25 mouse cellular contexts compared by ENCODE assay signal in genomic region chr10:99750146-99750545, GRCm38 (mm10). TPM values are rescaled to one million over a fixed set of nuclear protein-coding genes. Genes with fewer than 3 reads are reported as not detected.
DNase-seq lines count a peak whose midpoint lies in the region; ATAC-seq and TF ChIP-seq lines count a peak whose summit lies in the region.
"Had no signal": no experiment of that assay in that cellular context is flagged by ENCODE, and none has a peak within 500 bp of the region (broad histone marks: within the 10 kb centered on the region; RNA-seq: fewer than 3 reads in every experiment).

No protein-coding gene starts in this region.

- peaks cover 3% of the 10 kb centered on the region; the same call in 1 of the 2 replicates for H3K36me3 ChIP-seq in heart, adult 2 months (ENCODE audit: control insufficient read depth, insufficient read depth, low read length)
- H3K36me3 ChIP-seq in embryonic facial prominence, embryonic 11.5 days (replicated peaks; ENCODE audit: control insufficient read depth, insufficient read depth, low read depth, low read length): no peaks in the 10 kb centered on the region
- H3K36me3 ChIP-seq: embryonic facial prominence, embryonic 13.5 days; heart, embryonic 10.5 days; hindbrain, embryonic 12.5 days had no signal

- no peak overlapping the region for H3K4me2 ChIP-seq in embryonic facial prominence, embryonic 11.5 days (ENCODE audit: low read depth, low read length)
- H3K4me2 ChIP-seq: embryonic facial prominence, embryonic 13.5 days; forebrain, embryonic 13.5 days; hindbrain, embryonic 12.5 days had no signal

- H3K27ac ChIP-seq in heart, adult 2 months: peak overlapping the region; percentile 72; the same call in 1 of the 2 replicates
- no peak overlapping the region for H3K27ac ChIP-seq in embryonic facial prominence, embryonic 11.5 days (replicated peaks; ENCODE audit: low read depth, low read length)
- H3K27ac ChIP-seq: embryonic facial prominence, embryonic 13.5 days; forebrain, embryonic 13.5 days; heart, embryonic 10.5 days; hindbrain, embryonic 12.5 days had no signal

- no peaks in the 10 kb centered on the region for H3K79me2 ChIP-seq in heart, adult 2 months (replicated peaks; ENCODE audit: control insufficient read depth, insufficient read depth, low read length)

- TF ChIP-seq CTCF in heart, adult 2 months (IDR thresholded peaks at IDR 0.05): no peak

- no peak for TF ChIP-seq EP300 in heart, adult 2 months (IDR thresholded peaks at IDR 0.05; ENCODE audit: insufficient read depth, low read depth, low read length)

- no peak for ATAC-seq in embryonic facial prominence, embryonic 11.5 days (replicated peaks; ENCODE audit: insufficient number of reproducible peaks, low FRiP score, low TSS enrichment, low read depth)
- ATAC-seq: forebrain, embryonic 13.5 days; forebrain, postnatal 0 days; hindbrain, embryonic 16.5 days; inflammation-experienced regulatory T-cells, adult 6 months had no signal

- intact Hi-C loops in heart, adult 2 months (cut with DNase I): loop anchor here (10.0 kb wide), 2 partner anchors 105 to 265 kb away; partner anchors contain the start of gene Kitl

- TF ChIP-seq POLR2A in heart, adult 2 months (IDR thresholded peaks at IDR 0.05; ENCODE audit: insufficient read depth, low read depth, low read length): no peak

- no peaks in the 10 kb centered on the region for H3K27me3 ChIP-seq in heart, adult 2 months (ENCODE audit: control insufficient read depth, insufficient read depth, low read length)
- no peaks in the 10 kb centered on the region for H3K27me3 ChIP-seq in embryonic facial prominence, embryonic 11.5 days (ENCODE audit: control insufficient read depth, insufficient read depth, low read length)
- H3K27me3 ChIP-seq: CH12.LX; embryonic facial prominence, embryonic 13.5 days; forebrain, embryonic 13.5 days; hindbrain, embryonic 12.5 days had no signal

- WGBS in heart, adult 2 months: 92% methylated on average over 2 of the region's 2 CpGs
- 61% methylated on average over 2 of the region's 2 CpGs for WGBS in embryonic facial prominence, embryonic 11.5 days

- peaks cover 3% of the 10 kb centered on the region for H3K4me1 ChIP-seq in heart, adult 2 months (ENCODE audit: control insufficient read depth, insufficient read depth, low read length)
- no peaks in the 10 kb centered on the region for H3K4me1 ChIP-seq in embryonic facial prominence, embryonic 11.5 days (ENCODE audit: control insufficient read depth, insufficient read depth, low read length)
- H3K4me1 ChIP-seq: embryonic facial prominence, embryonic 13.5 days; forebrain, embryonic 13.5 days; heart, embryonic 10.5 days; hindbrain, embryonic 12.5 days had no signal

- no peaks in the 10 kb centered on the region for H3K9me3 ChIP-seq in embryonic facial prominence, embryonic 11.5 days (replicated peaks; ENCODE audit: control insufficient read depth, low read length)
- H3K9me3 ChIP-seq: embryonic facial prominence, embryonic 13.5 days; forebrain, embryonic 13.5 days; heart, embryonic 10.5 days; hindbrain, embryonic 12.5 days had no signal

- no peak for DNase-seq in heart, adult 2 months
- DNase-seq in heart, adult 8-10 months (ENCODE audit: low spot score): no peak
- peak; percentile 43 for DNase-seq in NIH3T3 (ENCODE audit: low read depth)
- DNase-seq in embryonic facial prominence, embryonic 11.5 days (ENCODE audit: low spot score): peak; percentile 11
- DNase-seq in adipocyte (ENCODE audit: low spot score): no peak
- DNase-seq in gastrocnemius, adult 18-20 months (ENCODE audit: low spot score): no peak
- no peak for DNase-seq in retina, postnatal 1 day
- DNase-seq: adrenal gland, adult 8-10 months; adrenal gland, postnatal 36 days; cerebellum, adult 2 months; cerebellum, postnatal 14 days; forebrain, postnatal 0 days; gastrocnemius, adult 2 months; gastrocnemius, postnatal 25 days; heart, postnatal 10 days; heart, postnatal 4 days had no signal

- no peak overlapping the region for H3K4me3 ChIP-seq in heart, adult 2 months
- no peak overlapping the region for H3K4me3 ChIP-seq in embryonic facial prominence, embryonic 11.5 days (ENCODE audit: low read depth, low read length)
- H3K4me3 ChIP-seq: embryonic facial prominence, embryonic 13.5 days; forebrain, embryonic 13.5 days; gastrocnemius, adult 2 months; heart, embryonic 10.5 days; hindbrain, embryonic 12.5 days had no signal

- H3K9ac ChIP-seq in heart, adult 2 months (ENCODE audit: low read depth, low read length): no peak overlapping the region
- no peak overlapping the region for H3K9ac ChIP-seq in embryonic facial prominence, embryonic 11.5 days (replicated peaks; ENCODE audit: low read length)
- H3K9ac ChIP-seq: embryonic facial prominence, embryonic 13.5 days; forebrain, embryonic 13.5 days; forebrain, postnatal 0 days; hindbrain, embryonic 12.5 days had no signal

RNA-seq across cellular contexts. Expression of gene Csl, which starts 9.3 kb away (rescaled TPM):
- total RNA-seq in heart, adult 2 months (2021): 1 to 10 TPM; 3.1 to 3.4 TPM
- polyA plus RNA-seq in heart, adult 2 months (2012; rRNA removed): 0.38 and 0.39 TPM in 2 replicates
- total RNA-seq in heart, adult 8-10 months (2022): 1 to 10 TPM; 2.8 to 3.5 (median 3.4) TPM
- polyA plus RNA-seq in embryonic facial prominence, embryonic 11.5 days (2014; fragmentation: Nextera tagmentation; extraction: Ambion mirVana): 0.10 and 0.17 TPM in 2 replicates
- total RNA-seq in gastrocnemius, adult 18-20 months (2021): 1 to 10 TPM; 2.0 to 2.2 TPM
- total RNA-seq: common myeloid progenitor, adult 5-6 weeks; forebrain, postnatal 0 days had no signal
- polyA plus RNA-seq: cerebellum, adult 2 months; embryonic facial prominence, embryonic 13.5 days; heart, embryonic 14.5 days; hindbrain, embryonic 12.5 days; inflammation-experienced regulatory T-cells, adult 6 months had no signal

Comparison
In these comparisons a context has a peak if more than half of its experiments do, and no peak if none do; other contexts are left out.
1. DNase-seq: peak in NIH3T3 (single experiment) and embryonic facial prominence, embryonic 11.5 days (single experiment); none in heart, adult 2 months (0 of 2), heart, adult 8-10 months (single experiment), adipocyte (single experiment), gastrocnemius, adult 18-20 months (single experiment) and retina, postnatal 1 day (single experiment).